Mouse (Mus musculus) kidney, adult 2 months (tissue): Measurements from ENCODE around the gene Fam83d.

ENCODE experiments used
- CTCF ChIP-seq: fragments of 200-500 bp; conservative IDR thresholded peaks from 2 replicates; pipeline ENCODE4 v1.5.1; 2011; ENCODE audit warnings: low read depth, mild to moderate bottlenecking, control low read depth, low read length, moderate library complexity, mixed read lengths; ENCODE audit not compliant: insufficient read depth, insufficient read length
- POLR2A ChIP-seq: fragments of 200-500 bp; IDR thresholded peaks from one replicate; pipeline ENCODE4 v1.6.1; 2011; ENCODE audit warnings: low read depth, low read length, control low read depth

- TF ChIP-seq POLR2A (no peak), CTCF (no peak)
These were observed 45.8 kb upstream of the Fam83d start for GRCm38 (mm10) chr2:158722135-158722534.
